Mouse (Mus musculus) megakaryocyte, embryonic 14.5 days (primary cell): Measurements from ENCODE around the gene Cxcl12.

Experiments used
- FLI1 ChIP-seq: IDR thresholded peaks from 2 replicates; pipeline ENCODE4 v1.6.1; 2012; ENCODE audit warnings: low read length, inconsistent platforms, mixed read lengths
- GATA1 ChIP-seq: IDR thresholded peaks from 3 replicates; pipeline ENCODE4 v1.6.1; 2012; ENCODE audit warnings: mixed read lengths, low read length, inconsistent platforms, borderline replicate concordance

DNA sequence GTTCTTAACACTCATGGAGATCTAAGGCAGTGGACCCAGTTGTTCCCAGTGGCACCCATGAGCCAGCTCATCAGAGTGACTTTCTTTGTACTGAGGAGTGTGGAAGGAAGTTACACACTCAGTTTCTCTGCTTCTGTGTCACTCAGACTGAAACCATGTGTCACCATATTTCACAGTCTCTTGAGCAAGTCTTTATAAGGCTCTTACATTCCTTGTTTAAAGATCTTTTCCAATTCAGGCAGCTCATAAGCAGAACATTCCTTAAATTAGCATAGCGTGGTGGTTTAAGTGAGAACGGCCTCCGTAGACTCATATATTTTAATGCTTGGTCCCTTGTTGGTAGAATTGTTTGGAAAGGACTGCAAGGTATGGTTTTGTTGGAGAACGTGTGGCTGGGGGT lies 27.4 kb upstream of the Cxcl12 start:
- no peak for TF ChIP-seq GATA1
- no peak for TF ChIP-seq FLI1
